Mouse (Mus musculus) embryonic fibroblast, embryonic 13.5 days (primary cell): ENCODE data around the gene Rtn1.

Experiments used
- CTCF ChIP-seq: IDR thresholded peaks from 2 replicates; pipeline ENCODE4 v1.5.1; 2011; ENCODE audit warnings: mild to moderate bottlenecking, control low read depth, low read length, moderate library complexity, borderline replicate concordance; ENCODE audit not compliant: insufficient read depth
- POLR2A ChIP-seq: IDR thresholded peaks from 2 replicates; pipeline ENCODE4 v1.6.1; 2011; ENCODE audit warnings: low read depth, mild to moderate bottlenecking, control low read depth, low read length, moderate library complexity

DNA sequence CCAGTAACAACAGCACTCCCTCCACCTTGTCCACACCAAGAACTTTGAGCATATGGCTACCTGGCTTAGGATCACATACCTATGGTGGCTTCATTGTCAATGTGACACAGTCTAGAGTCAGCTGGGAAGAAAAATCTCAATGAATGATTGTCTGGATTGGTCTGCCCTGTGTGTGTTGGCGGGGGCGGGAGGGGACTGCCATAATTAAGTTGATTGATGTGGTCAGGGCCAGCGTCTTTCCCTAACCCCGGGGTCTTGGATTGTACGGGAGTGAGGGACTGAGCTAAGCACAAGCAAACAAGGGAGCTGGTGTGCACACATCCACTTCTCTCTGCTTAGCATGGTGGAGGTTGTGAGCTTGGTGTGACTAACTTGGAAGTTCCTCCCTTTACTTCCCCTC lies 83.8 kb downstream of the Rtn1 start:
- TF ChIP-seq CTCF = no peak
- TF ChIP-seq POLR2A = no peak
